Mouse (Mus musculus) limb, embryonic 11.5 days (tissue): ENCODE data around the gene Psmb11. TPM values are rescaled to one million over a fixed set of nuclear protein-coding genes. Genes with fewer than 3 reads are reported as not detected.
A peak's percentile ranks its signal among the peaks of the same experiment; 100 is the strongest.

Source experiments
- ATAC-seq: fragments of 200-750 bp; cut with Nextera tagmentation; 2 replicates; pipeline ENCODE4 v1.8.0; 2017; ENCODE audit warnings: low read depth; ENCODE audit not compliant: insufficient number of reproducible peaks, low FRiP score, low TSS enrichment
- DNase-seq: peaks from one replicate; pipeline ENCODE4 v3.0.0-alpha.2; 2015; ENCODE audit warnings: low spot score
- H3K27ac ChIP-seq: fragments of 300-500 bp; sonication (generic); replicated peaks from 2 replicates; pipeline ENCODE4 v1.5.1; 2014; ENCODE audit warnings: low read depth, mild to moderate bottlenecking, low read length
- H3K27me3 ChIP-seq: fragments of 300-500 bp; sonication (generic); 2 replicates; pipeline ENCODE4 v1.6.1; 2014; ENCODE audit warnings: mild to moderate bottlenecking, low read length, mixed read lengths; ENCODE audit not compliant: control insufficient read depth, insufficient read depth
- H3K36me3 ChIP-seq: fragments of 300-500 bp; sonication (generic); 2 replicates; pipeline ENCODE4 v1.6.1; 2014; ENCODE audit warnings: mild to moderate bottlenecking, low read length, moderate library complexity, mixed read lengths; ENCODE audit not compliant: control insufficient read depth, insufficient read depth
- H3K4me1 ChIP-seq: fragments of 300-500 bp; sonication (generic); 2 replicates; pipeline ENCODE4 v1.6.1; 2014; ENCODE audit warnings: low read length, mixed read lengths; ENCODE audit not compliant: control insufficient read depth, insufficient read depth
- H3K4me2 ChIP-seq: fragments of 300-500 bp; sonication (generic); 2 replicates; pipeline ENCODE4 v1.6.1; 2014; ENCODE audit warnings: low read depth, mild to moderate bottlenecking, moderate library complexity; ENCODE audit not compliant: severe bottlenecking
- H3K4me3 ChIP-seq: fragments of 300-500 bp; sonication (generic); 2 replicates; pipeline ENCODE4 v1.5.1; 2014; ENCODE audit warnings: low read depth, low read length
- H3K9ac ChIP-seq: fragments of 300-500 bp; sonication (generic); 2 replicates; pipeline ENCODE4 v1.6.1; 2014; ENCODE audit warnings: mild to moderate bottlenecking, low read length
- H3K9me3 ChIP-seq: fragments of 300-500 bp; sonication (generic); 2 replicates; pipeline ENCODE4 v1.6.1; 2016; ENCODE audit warnings: low read length; ENCODE audit not compliant: control insufficient read depth
- WGBS: fragments of 180-500 bp; shearing (Covaris S2); extraction: QIAGEN DNeasy Blood & Tissue Kit; methylation state at CpG from one replicate; pipeline ENCODE4 v1.1.7; 2014; 5-methylcytosine and 5-hydroxymethylcytosine counted together
- polyA plus RNA-seq: library from polyadenylated mRNA; unstranded; fragments of >200 nt; fragmentation: Nextera tagmentation; extraction: Ambion mirVana; gene quantifications from 2 replicates; pipeline ENCODE4 v1.2.1, GENCODE M21; 2014

The Psmb11 gene
- 0.20 TPM in 1 of 2 replicates, not detected in the other for polyA plus RNA-seq

DNA sequence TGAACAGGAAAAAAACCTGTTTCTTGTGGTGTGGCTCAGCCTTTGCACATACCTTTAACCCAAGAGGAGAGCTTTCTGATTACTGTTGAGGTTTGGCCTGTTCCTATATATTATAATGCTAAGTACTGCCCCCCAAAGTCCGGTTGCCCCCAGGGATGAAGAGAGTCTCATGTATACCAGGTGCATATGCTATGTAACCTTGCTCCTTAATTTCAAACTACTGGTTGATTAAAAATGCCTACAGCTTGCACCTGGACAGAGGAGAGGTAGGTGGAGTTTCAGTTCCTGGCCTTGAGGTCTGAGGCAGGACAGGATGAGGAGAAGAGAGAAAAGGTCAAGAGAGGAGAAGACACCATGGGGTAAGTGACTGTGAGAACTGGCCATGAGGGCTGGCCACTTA is at the start of gene Psmb11:
Psmb11 (plus strand) TSS at position 301 of the 400 bp plus-strand sequence.
- no peak within 1 kb of the TSS for H3K4me3 ChIP-seq
- no peak for ATAC-seq
- no peak within 1 kb of the TSS for H3K9ac ChIP-seq
- H3K27ac ChIP-seq: no peak within 1 kb of the TSS
- 95% methylated on average over 1 of the region's 1 CpGs for WGBS
- DNase-seq: no peak
- H3K9me3 ChIP-seq: no peaks in the 10 kb centered on the region
- H3K36me3 ChIP-seq: no peaks in the 10 kb centered on the region
- no peaks in the 10 kb centered on the region for H3K4me1 ChIP-seq
- H3K4me2 ChIP-seq: no peak within 1 kb of the TSS
- H3K27me3 ChIP-seq: no peaks in the 10 kb centered on the region

DNA sequence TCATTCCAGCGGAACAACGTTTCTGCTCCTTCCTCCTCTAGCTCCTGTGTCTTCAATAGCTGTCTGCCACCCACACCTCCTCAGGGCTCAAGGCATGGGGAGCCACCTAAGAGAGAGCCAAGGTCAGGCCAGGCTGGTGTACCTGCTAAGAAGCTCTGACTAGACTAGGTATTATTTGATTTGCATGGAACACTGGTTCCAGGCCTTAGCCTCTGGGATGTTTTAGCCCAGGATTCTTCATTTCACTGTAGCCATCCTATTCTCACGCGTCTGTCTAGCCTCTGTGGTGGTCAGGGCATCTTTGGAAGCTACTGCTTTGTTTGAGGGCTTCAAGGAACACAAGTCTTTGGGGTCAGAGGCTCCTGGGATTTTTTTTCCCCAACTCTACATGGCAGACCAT is 49.1 kb upstream of the Psmb11 start:
- H3K4me2 ChIP-seq: no peak overlapping the region
- peaks cover 21% of the 10 kb centered on the region for H3K36me3 ChIP-seq
- no peak overlapping the region for H3K4me3 ChIP-seq
- no peaks in the 10 kb centered on the region for H3K27me3 ChIP-seq
- no peaks in the 10 kb centered on the region for H3K9me3 ChIP-seq
- no peak overlapping the region for H3K27ac ChIP-seq
- no peak for DNase-seq
- H3K4me1 ChIP-seq: peaks cover 31% of the 10 kb centered on the region
- ATAC-seq: no peak
- 86% methylated on average over 4 of the region's 4 CpGs for WGBS
- no peak overlapping the region for H3K9ac ChIP-seq

- H3K9ac ChIP-seq: peak overlapping the region; percentile 41; the same call in 1 of the 2 replicates
- peak overlapping the region; percentile 90 for H3K4me2 ChIP-seq
- H3K27ac ChIP-seq: 0 out of 2 replicates have a peak overlapping the region, but pooled peaks have one; percentile 30
- 28% methylated on average over 14 of the region's 14 CpGs for WGBS
- H3K4me3 ChIP-seq: peak overlapping the region; percentile 81
- ATAC-seq (no peak), DNase-seq (peak; percentile 57)
- peaks cover 20% of the 10 kb centered on the region for H3K36me3 ChIP-seq
- no peaks in the 10 kb centered on the region for H3K9me3 ChIP-seq
- peaks cover 31% of the 10 kb centered on the region for H3K4me1 ChIP-seq
- H3K27me3 ChIP-seq: no peaks in the 10 kb centered on the region
These were observed 48.2 kb upstream of the Psmb11 start for GRCm38 (mm10) chr14:54572790-54573736.

DNA sequence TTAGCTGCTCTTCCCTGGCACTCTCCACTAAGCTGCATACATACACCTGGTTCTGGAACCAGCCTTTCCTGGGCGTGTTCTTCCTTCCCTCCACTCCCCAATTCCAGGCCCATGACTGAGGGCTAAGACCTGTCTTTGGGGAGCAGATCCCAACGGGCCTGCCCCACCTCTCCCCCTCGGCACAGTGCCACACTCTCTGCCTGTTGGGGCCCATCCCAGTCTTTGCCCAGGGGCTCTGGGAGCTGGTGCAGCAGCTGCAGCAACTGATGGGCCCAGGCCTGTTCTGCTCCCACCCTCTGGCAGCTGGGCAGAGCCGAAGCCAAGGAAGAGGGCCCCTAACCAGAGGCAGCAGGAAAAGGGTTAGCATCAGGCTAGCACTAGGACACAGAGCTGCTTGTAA is 47.0 kb upstream of the Psmb11 start:
- Histone ChIP-seq H3K27ac (no peak overlapping the region; the same call in 1 of the 2 replicates), H3K4me2 (peak overlapping the region; percentile 90), H3K36me3 (peaks cover 14% of the 10 kb centered on the region), H3K27me3 (no peaks in the 10 kb centered on the region), H3K9me3 (no peaks in the 10 kb centered on the region), H3K4me3 (peak overlapping the region; percentile 81), H3K4me1 (peaks cover 31% of the 10 kb centered on the region), H3K9ac (peak overlapping the region; percentile 38; the same call in 1 of the 2 replicates)
- no peak for ATAC-seq
- WGBS: 21% methylated on average over 4 of the region's 4 CpGs
- DNase-seq: peak; percentile 50

DNA sequence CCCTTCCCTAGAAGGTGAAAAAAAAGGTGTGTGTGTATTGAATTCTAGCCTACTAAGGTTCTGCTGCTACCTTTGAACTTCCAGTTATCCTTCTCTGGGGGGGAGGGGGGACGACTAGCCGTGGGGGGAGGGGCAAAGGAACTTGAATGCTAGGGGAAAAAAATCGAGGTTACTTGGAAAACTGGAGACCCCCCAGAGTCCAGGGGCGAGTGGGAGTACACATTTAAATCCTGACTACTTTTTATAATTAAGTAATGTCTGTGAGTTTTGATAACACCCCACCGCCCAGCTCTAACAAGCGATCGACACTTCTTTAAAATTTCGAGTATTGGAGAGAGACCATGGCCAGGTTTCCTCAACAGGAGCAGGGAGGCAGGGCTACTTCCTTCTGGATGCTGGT is 46.2 kb upstream of the Psmb11 start:
- peak overlapping the region; percentile 81 for H3K4me3 ChIP-seq
- ATAC-seq (no peak), DNase-seq (no peak)
- H3K4me2 ChIP-seq: peak overlapping the region; percentile 90
- WGBS: 2% methylated on average over 8 of the region's 8 CpGs
- H3K36me3 ChIP-seq: peaks cover 9% of the 10 kb centered on the region; the same call in 1 of the 2 replicates
- H3K27ac ChIP-seq: peak overlapping the region; percentile 47
- no peaks in the 10 kb centered on the region for H3K9me3 ChIP-seq
- no peaks in the 10 kb centered on the region for H3K27me3 ChIP-seq
- H3K9ac ChIP-seq: peak overlapping the region; percentile 94; the same call in 1 of the 2 replicates
- H3K4me1 ChIP-seq: peaks cover 29% of the 10 kb centered on the region

DNA sequence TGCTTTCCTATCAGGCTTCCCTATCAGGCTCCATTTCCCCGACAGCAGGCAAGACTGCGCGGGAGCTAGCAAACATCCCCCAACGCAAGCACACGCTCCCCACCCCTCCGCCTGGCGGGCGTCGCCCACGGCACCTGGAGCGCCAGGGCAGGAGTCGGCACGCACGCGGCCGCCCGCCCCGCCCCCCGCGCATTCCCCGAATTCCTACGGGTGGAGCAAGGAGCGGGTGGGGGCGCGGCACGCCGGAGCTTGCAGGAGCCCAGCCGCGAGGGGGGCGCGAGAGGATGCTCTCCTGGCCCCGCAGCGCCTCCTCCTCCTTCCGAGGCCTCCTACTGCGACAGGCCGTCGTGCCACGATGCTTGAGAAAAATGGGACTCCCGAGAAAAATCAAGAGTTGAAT is 45.6 kb upstream of the Psmb11 start:
- Histone ChIP-seq H3K36me3 (peaks cover 6% of the 10 kb centered on the region; the same call in 1 of the 2 replicates), H3K4me2 (peak overlapping the region; percentile 90), H3K4me1 (peaks cover 27% of the 10 kb centered on the region), H3K9ac (peak overlapping the region; percentile 94), H3K27ac (peak overlapping the region; percentile 47; the same call in 1 of the 2 replicates), H3K9me3 (no peaks in the 10 kb centered on the region), H3K27me3 (no peaks in the 10 kb centered on the region), H3K4me3 (peak overlapping the region; percentile 81)
- DNase-seq: peak; percentile 89
- 0 out of 2 replicates have a peak, but pooled peaks have one; percentile 6 for ATAC-seq
- under 1% methylated on average over 38 of the region's 39 CpGs for WGBS

GRCm38 (mm10) chr14:54576241-54577088 is 44.8 kb upstream of the Psmb11 start:
- DNase-seq: peak; percentile 55
- H3K4me3 ChIP-seq: peak overlapping the region; percentile 81
- peak overlapping the region; percentile 88 for H3K27ac ChIP-seq
- H3K9me3 ChIP-seq: no peaks in the 10 kb centered on the region
- peaks cover 27% of the 10 kb centered on the region for H3K4me1 ChIP-seq
- H3K9ac ChIP-seq: peak overlapping the region; percentile 94
- WGBS: under 1% methylated on average over 80 of the region's 84 CpGs
- ATAC-seq: no peak
- no peaks in the 10 kb centered on the region for H3K27me3 ChIP-seq
- H3K4me2 ChIP-seq: peak overlapping the region; percentile 90
- peaks cover 4% of the 10 kb centered on the region; the same call in 1 of the 2 replicates for H3K36me3 ChIP-seq
